Mouse (Mus musculus) layer of hippocampus, adult 8-10 months (tissue): Measurements from ENCODE around the gene Nsg2. TPM values are rescaled to one million over a fixed set of nuclear protein-coding genes. Genes with fewer than 3 reads are reported as not detected.

Experiments
- DNase-seq, 2 experiments: peaks; one replicate each; pipeline ENCODE4 v3.0.0; 2022; ENCODE audit warnings: low spot score in 2 of 2
- total RNA-seq, 4 experiments: library from RNA; stranded (reverse); gene quantifications; 2 replicates each; pipeline ENCODE4 v1.2.4; 2022

The Nsg2 gene
- total RNA-seq, 4 experiments from 2014 or later, result 635 to 719 (median 677) TPM

DNA sequence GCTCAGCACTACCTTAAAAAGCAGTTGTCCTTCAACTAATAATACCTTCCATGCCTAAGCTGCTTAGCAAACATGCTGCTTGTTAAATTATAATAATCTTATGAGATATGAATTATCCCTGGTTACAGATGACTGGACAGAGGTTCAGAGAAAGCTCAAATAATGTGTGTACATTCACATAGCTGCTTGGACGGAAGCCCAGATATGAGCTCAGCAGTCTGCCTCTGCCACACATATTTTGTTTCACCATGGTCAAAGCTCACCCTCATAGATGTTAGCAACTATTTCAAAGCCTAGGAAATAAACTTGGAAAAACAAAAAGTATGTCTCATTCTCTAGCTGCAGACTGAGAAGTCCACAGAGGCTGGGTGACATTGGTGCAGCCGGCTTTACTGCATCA is 74.9 kb downstream of the Nsg2 start:
- DNase-seq, result no peak

GRCm38 (mm10) chr11:32083462-32083861 is 83.2 kb downstream of the Nsg2 start:
- DNase-seq, result peak in 1 of 2 experiments; percentile 49

- DNase-seq, result no peak
Measured at GRCm38 (mm10) chr11:32086525-32086924, 86.3 kb downstream of the Nsg2 start.

GRCm38 (mm10) chr11:32087376-32087775 is 87.1 kb downstream of the Nsg2 start:
- peak; percentile 88 to 91 for DNase-seq

GRCm38 (mm10) chr11:32087779-32088442 is 87.6 kb downstream of the Nsg2 start:
- DNase-seq, result no peak

- DNase-seq, result no peak
Measured at GRCm38 (mm10) chr11:32095793-32096192, 95.5 kb downstream of the Nsg2 start.

- no peak for DNase-seq
Measured at GRCm38 (mm10) chr11:32096346-32096745, 96.1 kb downstream of the Nsg2 start.

DNA sequence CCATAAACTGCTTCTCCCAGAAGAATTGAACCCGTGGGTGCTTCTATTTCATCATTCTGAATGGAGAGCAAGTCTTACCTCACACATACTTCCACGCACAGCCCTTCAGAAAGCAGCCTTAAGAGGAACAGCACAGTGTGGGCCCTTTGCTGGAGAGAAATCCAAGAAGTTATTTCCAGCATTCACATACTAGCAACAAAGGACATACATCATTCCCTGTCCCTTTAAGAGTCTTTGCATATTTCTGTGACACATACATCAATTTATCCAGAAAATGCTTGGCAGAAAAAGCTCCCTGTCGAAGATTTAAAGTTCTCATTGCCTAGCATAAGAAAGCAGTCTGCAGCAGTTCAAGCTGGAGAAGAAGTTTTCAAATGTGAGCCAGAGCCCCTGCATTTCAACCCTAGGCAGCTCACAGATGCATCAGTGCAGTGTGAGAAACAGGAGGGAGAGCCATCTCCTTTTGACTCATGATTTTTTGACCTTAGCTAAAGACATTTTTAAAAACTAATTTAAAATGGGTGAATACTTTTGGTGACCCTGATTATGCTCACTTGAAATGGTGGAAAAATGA is 100.9 kb downstream of the Nsg2 start:
- no peak for DNase-seq

DNA sequence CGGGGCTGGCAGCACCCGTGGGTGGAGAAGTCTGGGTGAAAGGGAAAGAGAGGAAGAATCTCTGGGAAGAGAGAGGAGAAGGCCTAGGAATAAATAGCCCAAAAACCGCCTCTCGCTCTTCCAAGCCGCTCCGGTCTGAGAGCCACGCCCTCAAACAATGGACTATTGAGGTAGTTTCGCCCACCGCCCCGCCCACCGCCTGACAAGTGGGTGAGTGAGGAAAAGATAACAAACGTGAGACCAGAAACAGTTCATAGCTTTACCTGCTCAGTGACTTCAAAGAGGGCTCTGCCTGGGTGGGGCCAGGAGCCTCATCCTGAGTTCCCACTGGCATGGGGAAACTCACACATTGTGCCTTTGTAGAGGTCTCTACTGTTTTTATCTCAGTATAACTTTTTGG is 102.7 kb downstream of the Nsg2 start:
- no peak for DNase-seq

GRCm38 (mm10) chr11:32104406-32105116 is 104.3 kb downstream of the Nsg2 start:
- no peak for DNase-seq

DNA sequence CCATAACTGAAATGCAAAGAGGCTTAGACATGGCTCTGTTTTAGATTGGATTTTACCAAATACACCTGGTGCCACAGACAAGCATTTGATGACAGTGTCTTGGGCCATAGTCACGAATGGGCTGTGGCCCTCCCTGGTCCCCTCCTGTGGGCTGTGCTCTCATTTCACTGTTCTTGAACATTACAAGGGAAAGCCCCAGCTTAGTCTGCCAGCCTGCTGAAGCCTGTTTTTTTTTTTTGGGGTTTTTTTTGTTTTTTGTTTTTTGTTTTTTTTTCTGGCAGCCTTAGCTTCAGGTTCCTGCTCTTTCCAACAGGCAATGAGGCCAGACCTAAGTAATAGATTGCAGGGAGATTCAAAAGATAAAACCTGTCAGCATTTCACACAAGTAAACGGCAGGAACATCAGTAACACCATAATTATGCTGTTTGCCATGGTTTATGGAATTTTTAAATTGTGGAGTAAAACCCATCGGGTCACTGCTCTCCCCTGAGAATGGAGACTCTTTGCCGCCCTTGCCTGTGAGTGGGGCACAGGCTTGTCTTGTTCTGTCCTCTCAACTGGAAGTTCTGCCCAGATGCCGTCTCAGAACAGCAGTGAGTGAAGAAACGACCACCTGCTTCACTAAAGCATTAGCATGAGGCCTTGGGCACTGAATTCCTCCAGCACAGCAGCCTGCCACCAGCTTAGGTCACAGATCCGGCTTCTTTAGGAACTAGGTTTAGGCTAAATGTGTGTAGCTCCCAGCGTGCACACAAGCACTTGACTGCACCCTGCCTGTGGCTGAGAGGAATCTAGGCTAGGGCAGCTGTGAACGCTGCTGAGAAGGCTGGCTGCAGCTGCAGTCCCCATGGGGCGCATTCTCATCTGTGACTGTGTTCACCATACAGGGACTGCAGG is 105.7 kb downstream of the Nsg2 start:
- DNase-seq, result no peak

- DNase-seq, result no peak
Measured at GRCm38 (mm10) chr11:32106647-32106985, 106.4 kb downstream of the Nsg2 start.

- no peak for DNase-seq
Measured at GRCm38 (mm10) chr11:32108441-32108840, 108.2 kb downstream of the Nsg2 start.

Other genes starting within 250 kb of the Nsg2 start
- gene Cpeb4, start 128.3 kb upstream of the Nsg2 start, total RNA-seq, result 100 to 1,000 TPM; 129 to 159 (median 149) TPM
- under 1 TPM in 2 of 4 experiments, not detected in 2; 0.16 to 0.22 TPM for gene 4930524B15Rik, start 34.9 kb upstream of the Nsg2 start, total RNA-seq
- gene Il9r, start 199.8 kb downstream of the Nsg2 start, total RNA-seq, result not detected
- 10 to 100 TPM; 19.9 to 23.6 (median 22.5) TPM for gene Snrnp25, start 205.0 kb downstream of the Nsg2 start, total RNA-seq
- gene Rhbdf1, start 221.8 kb downstream of the Nsg2 start, total RNA-seq, result 10 to 100 TPM; 11.7 to 18.4 (median 15.0) TPM
- gene Mpg, start 226.0 kb downstream of the Nsg2 start, total RNA-seq, result 10 to 100 TPM; 14.7 to 19.6 (median 17.9) TPM